Mouse (Mus musculus) E14TG2a.4 (cell line): Measurements from ENCODE around the gene Gm28374.

Source experiments
- H3K27me3 ChIP-seq: 2 replicates; pipeline ENCODE4 v1.6.1; 2014; ENCODE audit warnings: low read length, control low read depth; ENCODE audit not compliant: insufficient read depth
- H3K36me3 ChIP-seq: 2 replicates; pipeline ENCODE4 v1.6.1; 2014; ENCODE audit warnings: low read length, control low read depth; ENCODE audit not compliant: insufficient read depth
- H3K4me1 ChIP-seq: replicated peaks from 2 replicates; pipeline ENCODE4 v1.6.1; 2014; ENCODE audit warnings: low read depth, low read length, control low read depth
- H3K4me3 ChIP-seq: replicated peaks from 2 replicates; pipeline ENCODE4 v1.5.1; 2014; ENCODE audit warnings: mild to moderate bottlenecking, low read length
- H3K9me3 ChIP-seq: 2 replicates; pipeline ENCODE4 v1.6.1; 2014; ENCODE audit warnings: low read length, control low read depth
- CTCF ChIP-seq: conservative IDR thresholded peaks from 2 replicates; pipeline ENCODE4 v1.5.1; 2014; ENCODE audit warnings: low read length
- NANOG ChIP-seq: IDR thresholded peaks from 2 replicates; pipeline ENCODE4 v1.6.1; 2014; ENCODE audit warnings: borderline replicate concordance, low read length, mixed read lengths
- POU5F1 ChIP-seq: IDR thresholded peaks from 2 replicates; pipeline ENCODE4 v1.6.1; 2014; ENCODE audit warnings: low read length, borderline replicate concordance

The Gm28374 gene

DNA sequence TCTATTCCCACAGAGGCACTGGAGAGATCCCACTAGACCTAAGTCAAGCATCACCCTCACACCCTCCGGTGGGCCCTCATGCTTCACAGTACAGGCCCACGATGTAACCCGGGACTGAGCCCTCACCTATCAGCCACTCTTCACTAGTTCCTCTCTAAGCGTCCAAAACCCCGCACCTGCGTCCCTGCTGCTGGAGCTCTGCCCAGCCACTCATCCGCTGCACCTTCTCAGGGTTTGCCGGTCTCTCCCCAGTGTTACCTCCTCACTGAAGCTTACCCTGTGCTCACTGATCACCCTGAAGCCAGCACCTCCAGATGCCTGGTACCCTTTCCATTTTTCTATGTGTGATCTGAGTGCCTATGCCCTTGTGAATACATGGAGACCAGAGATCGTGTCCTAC is 39.8 kb downstream of the Gm28374 start:
- Histone ChIP-seq H3K27me3 (no peaks in the 10 kb centered on the region; the same call in 1 of the 2 replicates), H3K36me3 (no peaks in the 10 kb centered on the region), H3K4me3 (0 out of 2 replicates have a peak overlapping the region, but pooled peaks have one; percentile 23), H3K9me3 (no peaks in the 10 kb centered on the region), H3K4me1 (peaks cover 30% of the 10 kb centered on the region)
- TF ChIP-seq POU5F1 (no peak), CTCF (no peak), NANOG (no peak)

GRCm38 (mm10) chr19:6040002-6040401 is 42.1 kb downstream of the Gm28374 start:
- no peak overlapping the region for H3K4me3 ChIP-seq
- no peaks in the 10 kb centered on the region for H3K36me3 ChIP-seq
- H3K9me3 ChIP-seq, result no peaks in the 10 kb centered on the region
- no peak for TF ChIP-seq NANOG
- TF ChIP-seq CTCF, result no peak
- TF ChIP-seq POU5F1, result no peak
- H3K4me1 ChIP-seq, result peaks cover 19% of the 10 kb centered on the region
- no peaks in the 10 kb centered on the region; the same call in 1 of the 2 replicates for H3K27me3 ChIP-seq

DNA sequence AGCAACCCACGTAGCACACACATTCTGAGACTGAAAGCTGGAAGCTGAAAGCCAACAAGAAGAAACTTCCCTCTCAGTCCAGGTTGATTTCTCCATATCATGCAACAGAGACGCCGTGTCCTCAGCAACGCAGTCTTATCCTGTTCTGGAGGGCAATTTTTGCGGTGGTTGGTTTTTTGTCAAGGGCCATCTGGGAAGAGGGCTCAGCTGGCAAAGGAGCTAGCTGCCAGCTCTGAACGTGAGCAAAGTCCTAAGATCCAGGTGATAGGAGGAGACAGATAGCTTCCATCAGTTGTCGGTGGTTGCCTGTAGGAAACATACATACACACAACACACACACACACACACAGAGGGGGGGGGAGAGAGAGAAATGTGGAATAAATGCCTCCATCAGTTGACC is 43.7 kb downstream of the Gm28374 start:
- peaks cover 17% of the 10 kb centered on the region for H3K4me1 ChIP-seq
- H3K36me3 ChIP-seq, result no peaks in the 10 kb centered on the region
- TF ChIP-seq NANOG (no peak), POU5F1 (no peak), CTCF (no peak)
- no peaks in the 10 kb centered on the region for H3K9me3 ChIP-seq
- H3K27me3 ChIP-seq, result no peaks in the 10 kb centered on the region; the same call in 1 of the 2 replicates
- H3K4me3 ChIP-seq, result no peak overlapping the region

DNA sequence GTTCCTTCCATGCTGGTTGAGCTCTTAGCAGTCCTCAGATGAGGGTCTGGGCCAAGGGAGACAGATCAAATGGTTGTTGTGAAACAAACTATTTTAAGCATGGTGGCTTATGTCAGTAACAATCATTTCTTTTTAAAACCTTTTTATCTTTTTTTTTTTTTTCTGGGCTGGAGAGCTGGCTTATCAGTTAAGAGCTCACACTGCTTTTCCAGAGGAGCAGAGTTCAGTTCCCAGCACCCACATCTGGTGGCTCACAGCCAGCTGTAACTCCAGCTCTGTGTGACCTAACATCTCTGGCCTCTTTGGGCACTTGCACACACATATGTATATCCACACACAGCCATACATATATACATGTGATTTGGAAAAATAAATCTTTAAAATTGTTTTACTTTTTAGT is 44.4 kb downstream of the Gm28374 start:
- Histone ChIP-seq H3K36me3 (no peaks in the 10 kb centered on the region), H3K9me3 (no peaks in the 10 kb centered on the region), H3K27me3 (peaks cover 1% of the 10 kb centered on the region; the same call in 1 of the 2 replicates), H3K4me3 (no peak overlapping the region), H3K4me1 (peaks cover 16% of the 10 kb centered on the region)
- no peak for TF ChIP-seq CTCF
- TF ChIP-seq POU5F1, result no peak
- no peak for TF ChIP-seq NANOG

DNA sequence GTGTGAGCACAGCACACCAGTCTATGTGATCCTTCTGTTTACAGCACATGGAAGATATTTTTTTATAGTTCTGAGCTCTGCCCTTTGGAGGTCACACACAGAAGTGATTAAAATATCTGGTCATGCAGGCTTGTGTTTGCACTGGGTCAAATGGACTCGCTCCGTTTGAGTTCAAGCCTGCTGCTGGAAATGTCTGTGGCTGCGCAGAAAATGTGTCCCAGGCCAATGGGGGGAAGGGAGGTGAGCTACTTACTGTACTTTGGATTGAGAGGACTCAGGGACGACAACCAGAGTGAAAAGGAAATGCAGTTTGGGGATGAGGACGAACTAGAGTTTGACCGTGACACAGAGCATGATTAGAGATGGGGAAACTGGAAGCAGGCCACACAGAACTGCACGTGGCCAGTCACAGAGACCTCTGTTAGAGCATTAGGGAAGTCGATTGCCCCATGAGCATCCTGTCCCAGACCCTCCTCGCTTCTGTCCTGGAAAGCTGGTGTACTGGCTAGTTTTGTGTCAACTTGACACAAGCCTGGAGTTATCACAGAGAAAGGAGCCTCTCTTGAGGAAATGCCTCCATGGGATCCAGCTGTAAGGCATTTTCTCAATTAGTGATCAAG is 46.0 kb downstream of the Gm28374 start:
- Histone ChIP-seq H3K27me3 (peaks cover 3% of the 10 kb centered on the region; the same call in 1 of the 2 replicates), H3K36me3 (no peaks in the 10 kb centered on the region), H3K9me3 (no peaks in the 10 kb centered on the region), H3K4me3 (no peak overlapping the region), H3K4me1 (peaks cover 8% of the 10 kb centered on the region)
- TF ChIP-seq NANOG (no peak), POU5F1 (no peak), CTCF (no peak)

DNA sequence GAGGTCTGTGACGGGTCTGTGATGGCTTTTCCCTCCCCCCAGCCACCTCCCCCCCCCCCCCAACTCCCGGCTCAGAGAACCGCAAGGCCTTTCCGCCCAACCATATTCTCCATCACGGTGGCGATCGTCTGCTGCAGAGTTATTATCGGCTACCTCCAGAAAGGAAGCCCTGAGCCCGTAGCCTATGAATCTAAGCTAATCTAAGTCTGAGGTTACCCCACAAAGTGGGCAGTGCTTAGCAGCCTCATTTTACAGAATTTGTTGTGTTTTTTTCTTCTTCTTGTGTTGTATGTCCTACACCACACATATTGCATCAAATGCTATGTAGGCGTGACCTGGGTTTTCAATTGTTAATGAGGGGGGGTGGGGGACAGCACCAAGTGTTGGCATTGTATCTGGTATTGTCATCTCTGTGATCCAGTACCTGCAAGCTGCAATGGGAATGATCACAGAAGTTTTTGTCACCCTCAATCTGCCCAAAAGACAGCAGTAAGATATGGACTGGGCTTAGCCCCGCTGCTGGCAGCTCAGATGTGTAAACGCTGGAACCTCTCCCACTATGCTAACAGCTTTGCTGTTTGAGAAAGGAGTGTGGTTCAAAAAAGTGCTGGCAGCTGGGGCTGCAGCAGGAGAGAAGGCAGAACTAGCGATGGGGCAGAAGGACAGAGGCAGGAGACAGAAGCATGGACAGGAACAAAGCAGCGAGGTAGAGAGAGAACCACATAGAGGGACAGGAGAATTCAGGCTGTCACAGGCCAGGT is 51.4 kb downstream of the Gm28374 start:
- H3K9me3 ChIP-seq, result no peaks in the 10 kb centered on the region
- H3K36me3 ChIP-seq, result no peaks in the 10 kb centered on the region
- H3K27me3 ChIP-seq, result peaks cover 3% of the 10 kb centered on the region; the same call in 1 of the 2 replicates
- peaks cover 40% of the 10 kb centered on the region for H3K4me1 ChIP-seq
- TF ChIP-seq CTCF, result no peak
- no peak for TF ChIP-seq POU5F1
- no peak for TF ChIP-seq NANOG
- peak overlapping the region; percentile 10; the same call in 1 of the 2 replicates for H3K4me3 ChIP-seq

DNA sequence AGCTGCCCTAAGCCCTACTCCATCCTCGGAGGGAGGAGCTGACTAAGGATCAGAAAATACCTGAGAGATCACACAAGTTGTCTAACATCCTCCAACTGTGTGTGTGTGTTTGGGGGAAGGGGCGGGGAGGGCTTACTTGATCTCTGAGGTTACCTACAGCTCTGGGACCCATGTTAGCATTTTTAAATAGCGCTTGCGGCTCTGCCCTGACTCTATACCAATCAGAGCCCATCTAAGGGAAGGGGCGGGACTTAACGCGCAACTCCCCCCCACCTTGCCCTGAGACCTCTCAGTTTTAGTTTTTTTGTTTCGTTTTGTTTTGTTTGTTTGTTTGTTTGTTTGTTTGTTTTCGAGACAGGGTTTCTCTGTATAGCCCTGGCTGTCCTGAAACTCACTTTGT is 52.6 kb downstream of the Gm28374 start:
- H3K4me1 ChIP-seq, result peaks cover 40% of the 10 kb centered on the region
- peaks cover 3% of the 10 kb centered on the region; the same call in 1 of the 2 replicates for H3K27me3 ChIP-seq
- H3K9me3 ChIP-seq, result no peaks in the 10 kb centered on the region
- H3K36me3 ChIP-seq, result no peaks in the 10 kb centered on the region
- H3K4me3 ChIP-seq, result peak overlapping the region; percentile 21; the same call in 1 of the 2 replicates
- TF ChIP-seq POU5F1 (no peak), CTCF (no peak), NANOG (no peak)

DNA sequence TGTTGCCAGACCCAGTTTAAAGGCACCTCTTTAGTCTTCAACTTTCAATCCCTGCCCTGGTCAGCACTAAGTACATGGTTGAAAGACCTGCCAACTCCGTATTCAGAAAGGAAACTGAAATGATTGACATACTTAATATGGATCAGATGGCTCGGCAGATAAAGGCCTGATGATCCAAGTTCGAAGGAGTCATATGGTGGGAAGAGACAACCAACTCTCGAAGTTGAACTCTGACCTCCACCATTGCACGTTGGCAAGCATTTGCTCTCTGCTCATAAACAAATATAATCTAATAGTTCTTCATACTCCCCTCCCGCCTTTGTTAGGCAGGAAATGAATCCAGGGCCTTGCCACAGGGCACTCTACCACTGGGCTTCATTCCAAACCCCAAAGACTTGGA is 53.1 kb downstream of the Gm28374 start:
- TF ChIP-seq NANOG (no peak), POU5F1 (no peak), CTCF (no peak)

More for the DNA sequence above, 53.1 kb downstream of the Gm28374 start:
- Histone ChIP-seq H3K4me1 (peaks cover 44% of the 10 kb centered on the region), H3K36me3 (no peaks in the 10 kb centered on the region), H3K9me3 (no peaks in the 10 kb centered on the region), H3K27me3 (peaks cover 3% of the 10 kb centered on the region; the same call in 1 of the 2 replicates), H3K4me3 (peak overlapping the region; percentile 21; the same call in 1 of the 2 replicates)
